Mouse (Mus musculus): ENCODE measurements around the gene Sertad2. TPM values are rescaled to one million over a fixed set of nuclear protein-coding genes. Genes with fewer than 3 reads are reported as not detected.

The Sertad2 gene
- polyA plus RNA-seq, 3 experiments from 2014 or later: 9.5 to 17.8 (median 16.8) TPM

Other genes starting within 250 kb of the Sertad2 start
- gene Slc1a4, start 210.5 kb upstream of the Sertad2 start, polyA plus RNA-seq (2017; shearing (Covaris generic)): under 1 TPM; 0.13 to 0.50 (median 0.34) TPM
- gene Aftph, start 198.3 kb downstream of the Sertad2 start, polyA plus RNA-seq (2017; shearing (Covaris generic)): 10 to 100 TPM; 34.9 to 53.0 (median 49.6) TPM